Mouse (Mus musculus) heart, embryonic 10.5 days (tissue): ENCODE measurements around the gene Celsr1. TPM values are rescaled to one million over a fixed set of nuclear protein-coding genes. Genes with fewer than 3 reads are reported as not detected.

Experiments used
- DNase-seq: peaks from one replicate; pipeline ENCODE4 v3.0.0-alpha.2; 2017; ENCODE audit warnings: low spot score
- H3K27ac ChIP-seq: fragments of 300-500 bp; sonication (generic); 2 replicates; pipeline ENCODE4 v1.5.1; 2016; ENCODE audit warnings: mild to moderate bottlenecking
- H3K27me3 ChIP-seq: fragments of 300-500 bp; sonication (generic); 2 replicates; pipeline ENCODE4 v1.6.1; 2016; ENCODE audit warnings: mild to moderate bottlenecking; ENCODE audit not compliant: poor library complexity, insufficient read depth, severe bottlenecking
- H3K36me3 ChIP-seq: fragments of 300-500 bp; sonication (generic); 2 replicates; pipeline ENCODE4 v1.6.1; 2016; ENCODE audit warnings: mild to moderate bottlenecking, moderate library complexity
- H3K4me1 ChIP-seq: fragments of 300-500 bp; sonication (generic); 2 replicates; pipeline ENCODE4 v1.6.1; 2016; ENCODE audit warnings: mild to moderate bottlenecking
- H3K4me3 ChIP-seq: fragments of 300-500 bp; sonication (generic); 2 replicates; pipeline ENCODE4 v1.5.1; 2016; ENCODE audit warnings: mild to moderate bottlenecking, moderate library complexity
- H3K9me3 ChIP-seq: fragments of 300-500 bp; sonication (generic); 2 replicates; pipeline ENCODE4 v1.6.1; 2016; ENCODE audit warnings: mild to moderate bottlenecking, moderate library complexity
- WGBS: fragments of 180-500 bp; shearing (Covaris S2); methylation state at CpG from one replicate; pipeline ENCODE4 v1.1.7; 2016; 5-methylcytosine and 5-hydroxymethylcytosine counted together
- polyA plus RNA-seq: library from polyadenylated mRNA; unstranded; fragments of >200 nt; fragmentation: Nextera tagmentation; extraction: Ambion mirVana; gene quantifications from 2 replicates; pipeline ENCODE4 v1.2.1, GENCODE M21; 2016

Gene Celsr1
- polyA plus RNA-seq, 1 experiment from 2014 or later, result 2.3 TPM

GRCm38 (mm10) chr15:86050170-86050743 lies 16.7 kb upstream of the Celsr1 start:
- 81% methylated on average over 4 of the region's 4 CpGs for WGBS
- H3K4me3 ChIP-seq, result no peak overlapping the region
- peaks cover 19% of the 10 kb centered on the region for H3K4me1 ChIP-seq
- H3K9me3 ChIP-seq, result no peaks in the 10 kb centered on the region
- H3K27ac ChIP-seq, result no peak overlapping the region
- peaks cover 8% of the 10 kb centered on the region; the same call in 1 of the 2 replicates for H3K27me3 ChIP-seq
- DNase-seq, result no peak
- no peaks in the 10 kb centered on the region for H3K36me3 ChIP-seq

- no peak for DNase-seq
- Histone ChIP-seq H3K9me3 (no peaks in the 10 kb centered on the region), H3K4me1 (peaks cover 14% of the 10 kb centered on the region), H3K36me3 (no peaks in the 10 kb centered on the region), H3K27ac (no peak overlapping the region), H3K4me3 (no peak overlapping the region), H3K27me3 (peaks cover 8% of the 10 kb centered on the region; the same call in 1 of the 2 replicates)
- 79% methylated on average over 3 of the region's 3 CpGs for WGBS
Observed at GRCm38 (mm10) chr15:86049510-86049909, 15.9 kb upstream of the Celsr1 start.

- no peak overlapping the region for H3K4me3 ChIP-seq
- H3K4me1 ChIP-seq, result 0 out of 2 replicates have a peak, but pooled peaks cover 4% of the 10 kb centered on the region
- no peak for DNase-seq
- H3K36me3 ChIP-seq, result no peaks in the 10 kb centered on the region
- no peak overlapping the region for H3K27ac ChIP-seq
- peaks cover 46% of the 10 kb centered on the region for H3K27me3 ChIP-seq
- H3K9me3 ChIP-seq, result no peaks in the 10 kb centered on the region
- 42% methylated on average over 4 of the region's 4 CpGs for WGBS
Observed at GRCm38 (mm10) chr15:86042364-86042763, 8.8 kb upstream of the Celsr1 start.

GRCm38 (mm10) chr15:86041421-86041820 lies 7.8 kb upstream of the Celsr1 start:
- 86% methylated on average over 5 of the region's 5 CpGs for WGBS

GRCm38 (mm10) chr15:86038802-86039201 lies 5.2 kb upstream of the Celsr1 start:
- Histone ChIP-seq H3K27me3 (peaks cover 56% of the 10 kb centered on the region), H3K4me3 (no peak overlapping the region), H3K4me1 (peaks cover 17% of the 10 kb centered on the region), H3K27ac (no peak overlapping the region), H3K36me3 (no peaks in the 10 kb centered on the region), H3K9me3 (no peaks in the 10 kb centered on the region)
- 0% methylated on average over 2 of the region's 2 CpGs for whole genome bisulfite sequencing
- DNase-seq, result peak; percentile 86

More at GRCm38 (mm10) chr15:86041421-86041820, 7.8 kb upstream of the Celsr1 start:
- H3K9me3 ChIP-seq, result no peaks in the 10 kb centered on the region
- H3K27me3 ChIP-seq, result peaks cover 46% of the 10 kb centered on the region
- H3K4me1 ChIP-seq, result 0 out of 2 replicates have a peak, but pooled peaks cover 4% of the 10 kb centered on the region
- no peaks in the 10 kb centered on the region for H3K36me3 ChIP-seq
- no peak for DNase-seq
- no peak overlapping the region for H3K27ac ChIP-seq
- H3K4me3 ChIP-seq, result no peak overlapping the region

- no peaks in the 10 kb centered on the region for H3K9me3 ChIP-seq
- no peak overlapping the region for H3K4me3 ChIP-seq
- 59% methylated on average over 3 of the region's 3 CpGs for WGBS
- DNase-seq, result no peak
- H3K4me1 ChIP-seq, result peaks cover 33% of the 10 kb centered on the region
- peaks cover 10% of the 10 kb centered on the region for H3K36me3 ChIP-seq
- H3K27me3 ChIP-seq, result peaks cover 60% of the 10 kb centered on the region
- H3K27ac ChIP-seq, result no peak overlapping the region
Observed at GRCm38 (mm10) chr15:86035913-86036312, 2.3 kb upstream of the Celsr1 start.

GRCm38 (mm10) chr15:86034781-86035360 lies 1.3 kb upstream of the Celsr1 start:
- Histone ChIP-seq H3K9me3 (no peaks in the 10 kb centered on the region), H3K4me3 (peak overlapping the region; percentile 76), H3K36me3 (peaks cover 19% of the 10 kb centered on the region), H3K27me3 (peaks cover 58% of the 10 kb centered on the region), H3K27ac (peak overlapping the region; percentile 90), H3K4me1 (peaks cover 38% of the 10 kb centered on the region)
- WGBS, result 6% methylated on average over 12 of the region's 12 CpGs
- no peak for DNase-seq

- Histone ChIP-seq H3K36me3 (peaks cover 20% of the 10 kb centered on the region), H3K27me3 (peaks cover 51% of the 10 kb centered on the region), H3K4me3 (peak overlapping the region; percentile 76), H3K4me1 (peaks cover 45% of the 10 kb centered on the region), H3K9me3 (no peaks in the 10 kb centered on the region), H3K27ac (peak overlapping the region; percentile 90)
- peak; percentile 93 for DNase-seq
- 0% methylated on average over 43 of the region's 44 CpGs for WGBS
Observed at GRCm38 (mm10) chr15:86034021-86034523, 495 bp upstream of the Celsr1 start.

- H3K4me3 ChIP-seq, result peak overlapping the region; percentile 76
- peaks cover 53% of the 10 kb centered on the region for H3K4me1 ChIP-seq
- no peaks in the 10 kb centered on the region for H3K9me3 ChIP-seq
- peaks cover 20% of the 10 kb centered on the region for H3K36me3 ChIP-seq
- peaks cover 51% of the 10 kb centered on the region for H3K27me3 ChIP-seq
- H3K27ac ChIP-seq, result peak overlapping the region; percentile 90
- no peak for DNase-seq
- 3% methylated on average over 38 of the region's 38 CpGs for WGBS
Observed at GRCm38 (mm10) chr15:86032811-86033190, 776 bp downstream of the Celsr1 start.

GRCm38 (mm10) chr15:86029981-86030380 lies 3.6 kb downstream of the Celsr1 start:
- Histone ChIP-seq H3K27me3 (peaks cover 48% of the 10 kb centered on the region), H3K9me3 (no peaks in the 10 kb centered on the region), H3K27ac (no peak overlapping the region), H3K4me3 (0 out of 2 replicates have a peak overlapping the region, but pooled peaks have one; percentile 12), H3K36me3 (peaks cover 20% of the 10 kb centered on the region), H3K4me1 (peaks cover 62% of the 10 kb centered on the region)
- WGBS, result 64% methylated on average over 14 of the region's 14 CpGs
- DNase-seq, result no peak

GRCm38 (mm10) chr15:86027871-86028270 lies 5.7 kb downstream of the Celsr1 start:
- no peak for DNase-seq
- Histone ChIP-seq H3K27me3 (peaks cover 33% of the 10 kb centered on the region), H3K4me1 (peaks cover 58% of the 10 kb centered on the region), H3K4me3 (no peak overlapping the region), H3K9me3 (no peaks in the 10 kb centered on the region), H3K27ac (no peak overlapping the region), H3K36me3 (peaks cover 20% of the 10 kb centered on the region)
- 65% methylated on average over 8 of the region's 8 CpGs for WGBS

GRCm38 (mm10) chr15:86021971-86022370 lies 11.6 kb downstream of the Celsr1 start:
- Histone ChIP-seq H3K4me3 (no peak overlapping the region), H3K27me3 (peaks cover 10% of the 10 kb centered on the region), H3K9me3 (no peaks in the 10 kb centered on the region), H3K4me1 (peaks cover 58% of the 10 kb centered on the region), H3K36me3 (peaks cover 2% of the 10 kb centered on the region; the same call in 1 of the 2 replicates), H3K27ac (peak overlapping the region; percentile 22; the same call in 1 of the 2 replicates)
- DNase-seq, result no peak
- WGBS, result 69% methylated on average over 8 of the region's 9 CpGs

- Histone ChIP-seq H3K9me3 (no peaks in the 10 kb centered on the region), H3K4me3 (peak overlapping the region; percentile 20; the same call in 1 of the 2 replicates), H3K27ac (peak overlapping the region; percentile 56), H3K4me1 (peaks cover 64% of the 10 kb centered on the region), H3K27me3 (peaks cover 10% of the 10 kb centered on the region), H3K36me3 (peaks cover 2% of the 10 kb centered on the region; the same call in 1 of the 2 replicates)
- 13% methylated on average over 9 of the region's 9 CpGs for WGBS
- no peak for DNase-seq
Observed at GRCm38 (mm10) chr15:86021301-86021700, 12.3 kb downstream of the Celsr1 start.
